ENCODE assay signal across 8 mouse cellular contexts in genomic region chr4:101648745-101649144, GRCm38 (mm10). TPM values are rescaled to one million over a fixed set of nuclear protein-coding genes. Genes with fewer than 3 reads are reported as not detected.
DNase-seq lines count a peak whose midpoint lies in the region; ATAC-seq and TF ChIP-seq lines count a peak whose summit lies in the region.

No protein-coding gene starts in this region.

- peak overlapping the region; percentile 54 for H3K4me2 ChIP-seq in lung, embryonic 15.5 days
- peak overlapping the region; percentile 66 for H3K4me2 ChIP-seq in embryonic facial prominence, embryonic 14.5 days (ENCODE audit: low read depth, low read length)
- peak overlapping the region; percentile 59 for H3K4me2 ChIP-seq in limb, embryonic 14.5 days (replicated peaks; ENCODE audit: low read depth, low read length, severe bottlenecking)
- peak overlapping the region; percentile 66 for H3K4me2 ChIP-seq in stomach, embryonic 14.5 days (replicated peaks; ENCODE audit: low read depth, low read length)

- peak overlapping the region; percentile 64 for H3K4me3 ChIP-seq in lung, embryonic 15.5 days
- peak overlapping the region; percentile 72 for H3K4me3 ChIP-seq in embryonic facial prominence, embryonic 14.5 days (ENCODE audit: low read depth, low read length)
- H3K4me3 ChIP-seq in limb, embryonic 14.5 days (replicated peaks; ENCODE audit: low read length), result peak overlapping the region; percentile 92
- peak overlapping the region; percentile 83 for H3K4me3 ChIP-seq in stomach, embryonic 14.5 days (ENCODE audit: low read depth, low read length)

- TF ChIP-seq POLR2A in limb, embryonic 14.5 days (IDR thresholded peaks at IDR 0.05; ENCODE audit: borderline replicate concordance, extremely low read depth, insufficient read depth, insufficient read length), result no peak

- ATAC-seq in lung, embryonic 15.5 days (ENCODE audit: borderline replicate concordance, extremely low read depth, low FRiP score, low TSS enrichment), result no peak
- no peak for ATAC-seq in embryonic facial prominence, embryonic 14.5 days (ENCODE audit: low read depth)
- ATAC-seq in limb, embryonic 14.5 days (ENCODE audit: low FRiP score, low read depth), result no peak
- no peak for ATAC-seq in stomach, embryonic 14.5 days (ENCODE audit: insufficient number of reproducible peaks, insufficient read depth, low FRiP score, low read depth)
- ATAC-seq in CD4-positive, CD25-positive, alpha-beta regulatory T cell, adult 4 months, result no peak

- H3K27ac ChIP-seq in lung, embryonic 15.5 days, result peak overlapping the region; percentile 80; the same call in 1 of the 2 replicates
- no peak overlapping the region for H3K27ac ChIP-seq in embryonic facial prominence, embryonic 14.5 days (replicated peaks; ENCODE audit: low read depth, low read length)
- H3K27ac ChIP-seq in limb, embryonic 14.5 days (replicated peaks; ENCODE audit: low read depth, low read length), result peak overlapping the region; percentile 95; the same call in 1 of the 2 replicates
- peak overlapping the region; percentile 89; the same call in 1 of the 2 replicates for H3K27ac ChIP-seq in stomach, embryonic 14.5 days (ENCODE audit: low read length)

- H3K27me3 ChIP-seq in lung, embryonic 15.5 days, result no peaks in the 10 kb centered on the region
- H3K27me3 ChIP-seq in embryonic facial prominence, embryonic 14.5 days (replicated peaks; ENCODE audit: control insufficient read depth, insufficient read depth, low read length), result no peaks in the 10 kb centered on the region
- H3K27me3 ChIP-seq in limb, embryonic 14.5 days (ENCODE audit: control insufficient read depth, insufficient read depth, low read length), result no peaks in the 10 kb centered on the region
- H3K27me3 ChIP-seq in stomach, embryonic 14.5 days (ENCODE audit: control insufficient read depth, insufficient read depth, low read length), result no peaks in the 10 kb centered on the region

- H3K9me3 ChIP-seq in lung, embryonic 15.5 days, result no peaks in the 10 kb centered on the region
- H3K9me3 ChIP-seq in embryonic facial prominence, embryonic 14.5 days (ENCODE audit: control insufficient read depth, low read length), result no peaks in the 10 kb centered on the region
- H3K9me3 ChIP-seq in limb, embryonic 14.5 days (ENCODE audit: control insufficient read depth, low read length), result no peaks in the 10 kb centered on the region
- H3K9me3 ChIP-seq in stomach, embryonic 14.5 days (ENCODE audit: control insufficient read depth, low read depth, low read length), result no peaks in the 10 kb centered on the region

- no peak for DNase-seq in lung, postnatal 25 days (ENCODE audit: low spot score)
- peak; percentile 40 for DNase-seq in embryonic facial prominence, embryonic 14.5 days (ENCODE audit: low spot score)
- no peak for DNase-seq in limb, embryonic 14.5 days (ENCODE audit: low spot score)
- no peak for DNase-seq in layer of hippocampus, adult 11-12 months (ENCODE audit: low spot score)
- no peak for DNase-seq in right cerebral cortex, postnatal 25 days

- H3K9ac ChIP-seq in lung, embryonic 15.5 days, result peak overlapping the region; percentile 79; the same call in 1 of the 2 replicates
- peak overlapping the region; percentile 95; the same call in 1 of the 2 replicates for H3K9ac ChIP-seq in embryonic facial prominence, embryonic 14.5 days (ENCODE audit: low read depth, low read length)
- H3K9ac ChIP-seq in limb, embryonic 14.5 days (ENCODE audit: low read depth, low read length, severe bottlenecking), result peak overlapping the region; percentile 93
- no peak overlapping the region for H3K9ac ChIP-seq in stomach, embryonic 14.5 days (replicated peaks; ENCODE audit: low read depth, low read length)

- H3K4me1 ChIP-seq in lung, embryonic 15.5 days, result peaks cover 16% of the 10 kb centered on the region
- peaks cover 14% of the 10 kb centered on the region for H3K4me1 ChIP-seq in embryonic facial prominence, embryonic 14.5 days (ENCODE audit: control insufficient read depth, insufficient read depth, low read length)
- H3K4me1 ChIP-seq in limb, embryonic 14.5 days (ENCODE audit: control insufficient read depth, insufficient read depth, low read length), result peaks cover 8% of the 10 kb centered on the region
- H3K4me1 ChIP-seq in stomach, embryonic 14.5 days (ENCODE audit: control insufficient read depth, insufficient read depth, low read length), result peaks cover 9% of the 10 kb centered on the region

- 42% methylated on average over 1 of the region's 1 CpGs for WGBS in lung, embryonic 15.5 days
- whole genome bisulfite sequencing in embryonic facial prominence, embryonic 14.5 days, result 72% methylated on average over 1 of the region's 1 CpGs
- 74% methylated on average over 1 of the region's 1 CpGs for WGBS in limb, embryonic 14.5 days
- WGBS in stomach, embryonic 14.5 days, result 83% methylated on average over 1 of the region's 1 CpGs

- H3K36me3 ChIP-seq in lung, embryonic 15.5 days, result 0 out of 2 replicates have a peak, but pooled peaks cover 3% of the 10 kb centered on the region
- H3K36me3 ChIP-seq in embryonic facial prominence, embryonic 14.5 days (ENCODE audit: control insufficient read depth, insufficient read depth, low read length), result peaks cover 3% of the 10 kb centered on the region; the same call in 1 of the 2 replicates
- 0 out of 2 replicates have a peak, but pooled peaks cover 4% of the 10 kb centered on the region for H3K36me3 ChIP-seq in limb, embryonic 14.5 days (ENCODE audit: control insufficient read depth, insufficient read depth, low read length)
- H3K36me3 ChIP-seq in stomach, embryonic 14.5 days (ENCODE audit: control insufficient read depth, insufficient read depth, low read length), result no peaks in the 10 kb centered on the region

RNA-seq across cellular contexts. Expression of gene Leprot, which starts 1.2 kb away (rescaled TPM):
- 93.6 and 96.1 TPM in 2 replicates for polyA plus RNA-seq in lung, embryonic 15.5 days (2015; fragmentation: Nextera tagmentation; extraction: Ambion mirVana)
- 98.1 and 98.2 TPM in 2 replicates for polyA plus RNA-seq in embryonic facial prominence, embryonic 14.5 days (2014; fragmentation: Nextera tagmentation; extraction: Ambion mirVana)
- polyA plus RNA-seq in limb, embryonic 14.5 days (2012; rRNA removed), result 98.6 and 104 TPM in 2 replicates
- 102 and 111 TPM in 2 replicates for polyA plus RNA-seq in limb, embryonic 14.5 days (2014; fragmentation: Nextera tagmentation; extraction: Ambion mirVana)
- polyA plus RNA-seq in stomach, embryonic 14.5 days (2014; fragmentation: Nextera tagmentation; extraction: Ambion mirVana), result 90.1 and 92.3 TPM in 2 replicates
- polyA plus RNA-seq in CD4-positive, CD25-positive, alpha-beta regulatory T cell, adult 4 months (2017; shearing (Covaris generic)), result 10 to 100 TPM; 77.3 to 88.8 TPM
